Mouse (Mus musculus) cerebellum, postnatal 25 days (tissue): ENCODE data around the gene Kirrel3.

Experiments
- DNase-seq, 2 experiments: peaks; one replicate each; pipeline ENCODE4 v3.0.0; 2021; ENCODE audit warnings: mixed read lengths in 2 of 2

The Kirrel3 gene

GRCm38 (mm10) chr9:34507164-34507563, 21.5 kb downstream of the Kirrel3 start:
- peak; percentile 60 to 72 for DNase-seq

- peak in 1 of 2 experiments; percentile 29 for DNase-seq
Observed at GRCm38 (mm10) chr9:34518861-34519260, 33.2 kb downstream of the Kirrel3 start.

- DNase-seq: no peak
Observed at GRCm38 (mm10) chr9:34520234-34520950, 34.7 kb downstream of the Kirrel3 start.

GRCm38 (mm10) chr9:34525695-34526094, 40.0 kb downstream of the Kirrel3 start:
- no peak for DNase-seq

GRCm38 (mm10) chr9:34538591-34539335, 53.1 kb downstream of the Kirrel3 start:
- no peak for DNase-seq

- DNase-seq: peak in 1 of 2 experiments; percentile 27
Observed at GRCm38 (mm10) chr9:34541908-34542307, 56.2 kb downstream of the Kirrel3 start.

- no peak for DNase-seq
Observed at GRCm38 (mm10) chr9:34555699-34556098, 70.0 kb downstream of the Kirrel3 start.

- DNase-seq: peak; percentile 26 to 33
Observed at GRCm38 (mm10) chr9:34557846-34558245, 72.2 kb downstream of the Kirrel3 start.

GRCm38 (mm10) chr9:34558291-34558899, 72.7 kb downstream of the Kirrel3 start:
- DNase-seq: peak; percentile 71 to 75

- no peak for DNase-seq
Observed at GRCm38 (mm10) chr9:34559102-34559501, 73.4 kb downstream of the Kirrel3 start.

- no peak for DNase-seq
Observed at GRCm38 (mm10) chr9:34561281-34561680, 75.6 kb downstream of the Kirrel3 start.

- DNase-seq: peak; percentile 61 to 78
Observed at GRCm38 (mm10) chr9:34562437-34563000, 76.8 kb downstream of the Kirrel3 start.

GRCm38 (mm10) chr9:34573906-34574305, 88.2 kb downstream of the Kirrel3 start:
- DNase-seq: no peak

- no peak for DNase-seq
Observed at GRCm38 (mm10) chr9:34574611-34575010, 88.9 kb downstream of the Kirrel3 start.

GRCm38 (mm10) chr9:34579174-34579573, 93.5 kb downstream of the Kirrel3 start:
- DNase-seq: peak in 1 of 2 experiments; percentile 33

GRCm38 (mm10) chr9:34580059-34580458, 94.4 kb downstream of the Kirrel3 start:
- no peak for DNase-seq

- peak in 1 of 2 experiments; percentile 50 for DNase-seq
Observed at GRCm38 (mm10) chr9:34582496-34582895, 96.8 kb downstream of the Kirrel3 start.

GRCm38 (mm10) chr9:34585487-34585886, 99.8 kb downstream of the Kirrel3 start:
- DNase-seq: no peak

GRCm38 (mm10) chr9:34586080-34586479, 100.4 kb downstream of the Kirrel3 start:
- DNase-seq: peak; percentile 42 to 57

GRCm38 (mm10) chr9:34589799-34590198, 104.1 kb downstream of the Kirrel3 start:
- DNase-seq: no peak

- no peak for DNase-seq
Observed at GRCm38 (mm10) chr9:34592073-34592610, 106.4 kb downstream of the Kirrel3 start.

- DNase-seq: no peak
Observed at GRCm38 (mm10) chr9:34593889-34594288, 108.2 kb downstream of the Kirrel3 start.

- no peak for DNase-seq
Observed at GRCm38 (mm10) chr9:34600326-34600725, 114.6 kb downstream of the Kirrel3 start.
